Mouse (Mus musculus): Measurements from ENCODE around the gene Zbtb16.

GRCm38 (mm10) chr9:48618589-48618988 lies 217.4 kb downstream of the Zbtb16 start:
- TF ChIP-seq POLR2A (IDR thresholded peaks at IDR 0.05; ENCODE audit: low read depth, low read length) (no peak), CTCF (conservative IDR thresholded peaks at IDR 0.05; ENCODE audit: insufficient read depth, insufficient read length, low read depth, low read length) (peak; percentile 70)

Measured in kidney, adult 2 months (tissue).